Mouse (Mus musculus) spleen, postnatal 36 days (tissue): Measurements from ENCODE around the gene Med28.
A peak's percentile ranks its signal among the peaks of the same experiment; 100 is the strongest.

ENCODE experiments used
- DNase-seq, 2 experiments: peaks; one replicate each; pipeline ENCODE4 v3.0.0; 2022; ENCODE audit warnings: low spot score in 2 of 2, mixed read lengths in 1 of 2

The Med28 gene

GRCm38 (mm10) chr5:45512908-45513307 is 7.1 kb upstream of the Med28 start:
- DNase-seq = no peak

GRCm38 (mm10) chr5:45513511-45513910 is 6.5 kb upstream of the Med28 start:
- no peak for DNase-seq

GRCm38 (mm10) chr5:45514599-45514998 is 5.4 kb upstream of the Med28 start:
- DNase-seq = no peak

GRCm38 (mm10) chr5:45515151-45515743 is 4.8 kb upstream of the Med28 start:
- no peak for DNase-seq

- no peak for DNase-seq
These were observed 731 bp downstream of the Med28 start for GRCm38 (mm10) chr5:45520809-45521110.

- DNase-seq = no peak
These were observed 1.6 kb downstream of the Med28 start for GRCm38 (mm10) chr5:45521601-45522000.

GRCm38 (mm10) chr5:45525101-45525500 is 5.1 kb downstream of the Med28 start:
- DNase-seq = no peak

GRCm38 (mm10) chr5:45526338-45526737 is 6.3 kb downstream of the Med28 start:
- DNase-seq = no peak

- no peak for DNase-seq
These were observed 9.7 kb downstream of the Med28 start for GRCm38 (mm10) chr5:45529696-45530095.

- DNase-seq = peak; percentile 52 to 58
These were observed 14.5 kb downstream of the Med28 start for GRCm38 (mm10) chr5:45534319-45535098.

- no peak for DNase-seq
These were observed 15.1 kb downstream of the Med28 start for GRCm38 (mm10) chr5:45535177-45535576.

- DNase-seq = no peak
These were observed 19.5 kb downstream of the Med28 start for GRCm38 (mm10) chr5:45539502-45539901.

GRCm38 (mm10) chr5:45543374-45543773 is 23.3 kb downstream of the Med28 start:
- DNase-seq = no peak

- no peak for DNase-seq
These were observed 29.6 kb downstream of the Med28 start for GRCm38 (mm10) chr5:45549586-45549985.

- no peak for DNase-seq
These were observed 44.0 kb downstream of the Med28 start for GRCm38 (mm10) chr5:45564054-45564453.

- no peak for DNase-seq
These were observed 45.8 kb downstream of the Med28 start for GRCm38 (mm10) chr5:45565829-45566228.

GRCm38 (mm10) chr5:45572816-45573215 is 52.8 kb downstream of the Med28 start:
- no peak for DNase-seq

GRCm38 (mm10) chr5:45576716-45577115 is 56.7 kb downstream of the Med28 start:
- DNase-seq = no peak

- DNase-seq = no peak
These were observed 57.3 kb downstream of the Med28 start for GRCm38 (mm10) chr5:45577376-45577775.
